Mouse (Mus musculus) layer of hippocampus, adult 9-10 months (tissue): ENCODE data around the gene Tle6.

Experiments used
- DNase-seq: peaks from one replicate; pipeline ENCODE4 v3.0.0; 2022; ENCODE audit warnings: low spot score

Gene Tle6

DNA sequence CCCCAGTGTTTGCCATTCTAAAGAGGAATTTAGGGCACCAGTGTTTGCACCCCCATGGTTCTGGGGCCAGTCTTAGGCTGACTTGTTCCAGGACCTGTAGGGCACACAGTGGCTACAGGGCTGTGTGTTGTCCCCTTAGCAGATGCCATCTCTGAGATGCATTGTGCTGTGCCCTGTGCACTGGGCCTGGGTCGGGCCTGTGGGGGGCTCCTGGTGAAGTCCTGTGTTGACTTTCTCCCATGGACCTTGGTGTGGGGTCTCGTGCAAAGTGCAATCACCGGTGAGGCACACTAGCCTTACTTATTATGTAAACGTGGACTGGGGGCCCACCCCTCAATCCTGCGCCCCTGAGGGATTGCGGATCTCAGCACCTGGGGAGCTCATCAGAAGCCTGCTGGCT, 38.5 kb downstream of the Tle6 start:
- no peak for DNase-seq

DNA sequence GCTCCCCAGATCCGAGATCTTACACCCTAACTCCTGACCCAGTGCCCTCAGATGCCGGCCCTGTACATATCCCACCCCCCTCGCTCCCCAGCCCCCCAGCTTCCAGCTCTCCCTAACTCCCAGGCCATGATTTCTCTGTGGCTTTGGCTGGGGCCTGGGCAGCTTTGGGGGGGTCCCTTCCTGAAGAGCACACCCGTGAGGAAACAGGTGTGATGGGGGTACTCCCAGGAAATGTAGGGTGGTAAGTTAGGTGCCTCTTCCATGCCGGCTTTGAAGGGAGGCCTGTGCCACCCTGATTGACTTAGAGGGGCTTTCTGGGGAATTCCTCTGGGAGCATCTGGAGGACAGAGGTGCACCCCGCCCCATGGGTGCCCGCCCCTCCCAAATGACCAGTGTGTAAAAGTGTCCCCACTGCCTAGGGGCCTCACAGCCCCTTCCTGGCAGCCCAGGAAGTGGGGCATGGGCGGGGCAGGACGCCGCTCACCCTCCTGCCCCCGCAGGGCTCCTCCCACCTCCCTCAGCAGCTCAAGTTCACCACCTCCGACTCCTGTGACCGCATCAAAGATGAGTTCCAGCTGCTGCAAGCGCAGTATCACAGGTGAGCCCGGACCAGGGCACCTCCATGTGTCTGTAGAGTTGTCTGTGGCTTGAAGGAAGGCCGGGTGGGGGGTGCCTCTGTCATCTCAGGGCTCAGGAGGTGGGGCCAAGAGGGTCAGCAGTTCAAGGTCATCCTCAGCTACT, 40.0 kb downstream of the Tle6 start:
- no peak for DNase-seq

DNA sequence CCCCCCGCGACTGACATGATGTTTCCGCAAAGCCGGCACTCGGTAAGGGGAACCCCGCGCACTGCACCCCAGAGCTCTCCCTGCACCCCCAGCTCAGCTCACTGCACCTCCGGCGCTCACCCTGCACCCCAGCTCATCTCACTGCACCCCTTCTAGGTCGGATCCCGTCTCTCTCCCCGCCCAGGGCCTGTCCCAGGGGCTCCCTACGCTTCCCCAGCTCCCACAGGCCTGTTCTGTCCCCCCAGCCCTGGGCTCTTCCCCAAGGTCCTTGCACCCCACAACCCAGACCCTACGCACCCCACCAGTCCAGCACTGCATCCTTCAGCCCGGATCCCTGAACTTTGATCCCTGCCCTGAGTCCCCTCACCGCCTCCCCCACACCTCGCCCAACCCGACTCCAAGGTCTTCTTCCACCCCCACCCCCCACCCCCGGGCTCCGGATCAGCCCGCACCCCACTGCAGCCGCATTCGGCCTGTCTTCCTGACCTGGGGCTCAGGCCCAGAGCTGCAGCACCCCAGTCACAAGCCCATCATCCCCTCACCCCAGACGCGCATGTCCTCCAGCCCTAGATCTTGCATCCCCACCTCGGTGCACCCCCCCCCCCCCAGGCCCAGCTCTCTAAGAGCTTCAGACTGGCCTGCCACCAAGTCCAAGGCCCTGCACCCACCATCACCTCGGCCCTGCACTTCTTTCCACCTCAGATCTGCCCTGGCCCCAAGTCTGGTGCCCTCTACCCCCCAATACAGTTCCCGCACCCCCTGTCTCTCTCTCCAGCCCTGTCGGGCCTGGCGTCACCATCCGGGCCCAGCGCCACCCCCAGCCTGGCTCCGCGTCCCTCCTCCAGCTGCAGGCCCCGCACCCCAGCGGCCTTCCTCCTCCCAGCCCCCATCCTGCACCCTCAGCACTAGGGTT, 41.0 kb downstream of the Tle6 start:
- no peak for DNase-seq

DNA sequence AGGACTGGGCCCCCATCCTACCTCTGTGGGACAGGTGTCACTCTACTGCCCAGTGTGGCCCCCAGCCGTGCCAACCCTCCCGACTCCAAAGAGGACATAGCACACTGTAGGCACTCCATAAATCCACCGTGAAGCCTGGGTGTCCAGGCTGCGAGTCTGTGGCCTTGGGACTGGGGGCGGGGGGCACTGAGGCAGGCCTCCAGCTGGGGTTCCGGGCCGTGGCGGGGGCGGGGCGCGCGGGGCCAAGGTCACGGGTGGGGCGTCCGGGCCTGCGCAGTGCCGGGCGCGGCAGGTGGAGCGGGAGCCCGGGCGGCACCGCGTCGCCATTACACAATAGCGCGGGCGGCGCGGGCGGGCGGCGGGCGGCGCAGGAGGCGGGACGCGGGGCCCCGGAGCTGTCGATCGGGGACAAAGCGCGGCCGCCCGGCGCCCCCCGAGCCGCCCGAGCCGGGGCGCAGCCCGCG, 41.7 kb downstream of the Tle6 start, which contains the start of gene Aes:
Aes (plus strand) TSS at position 326 of the 464 bp plus-strand sequence.
- DNase-seq, result no peak

DNA sequence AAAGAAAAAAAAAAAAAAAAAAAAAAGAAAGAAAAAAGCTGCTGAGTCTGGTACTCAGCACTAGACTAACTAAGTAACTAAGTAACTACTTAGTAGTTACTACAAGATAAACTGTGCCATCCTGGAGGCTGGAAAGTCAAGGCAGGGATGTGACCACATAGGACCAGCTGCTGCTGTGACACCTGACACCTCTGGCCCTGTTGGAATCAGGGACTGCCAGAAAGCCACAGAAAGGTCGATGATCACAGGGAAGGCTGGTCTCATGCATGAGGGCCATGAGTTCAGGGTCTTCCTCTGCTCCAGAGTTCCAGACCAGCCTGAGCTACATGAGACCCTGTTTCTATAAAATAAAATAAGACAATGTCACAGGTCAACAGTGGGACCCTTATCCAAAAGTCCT, 43.4 kb downstream of the Tle6 start:
- no peak for DNase-seq

DNA sequence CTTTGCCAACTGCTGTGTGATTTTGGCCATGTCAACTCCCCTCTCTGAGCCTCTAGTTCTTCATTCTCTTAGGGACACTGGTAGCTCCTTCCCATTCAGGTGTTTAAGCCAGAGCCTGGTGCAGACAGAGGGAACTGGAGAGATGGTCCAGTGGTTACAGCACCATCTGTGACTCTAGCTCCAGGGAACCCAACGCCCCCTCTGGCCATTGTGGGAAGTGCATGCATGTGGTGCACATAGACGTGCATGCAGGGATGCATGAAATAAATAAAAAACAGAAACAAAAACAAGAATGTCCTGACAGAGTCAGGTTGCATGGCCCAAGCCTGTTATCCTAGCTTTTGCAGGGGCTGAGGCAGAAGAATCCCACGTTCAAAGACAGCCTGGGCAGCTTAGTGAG, 44.6 kb downstream of the Tle6 start:
- DNase-seq, result no peak

DNA sequence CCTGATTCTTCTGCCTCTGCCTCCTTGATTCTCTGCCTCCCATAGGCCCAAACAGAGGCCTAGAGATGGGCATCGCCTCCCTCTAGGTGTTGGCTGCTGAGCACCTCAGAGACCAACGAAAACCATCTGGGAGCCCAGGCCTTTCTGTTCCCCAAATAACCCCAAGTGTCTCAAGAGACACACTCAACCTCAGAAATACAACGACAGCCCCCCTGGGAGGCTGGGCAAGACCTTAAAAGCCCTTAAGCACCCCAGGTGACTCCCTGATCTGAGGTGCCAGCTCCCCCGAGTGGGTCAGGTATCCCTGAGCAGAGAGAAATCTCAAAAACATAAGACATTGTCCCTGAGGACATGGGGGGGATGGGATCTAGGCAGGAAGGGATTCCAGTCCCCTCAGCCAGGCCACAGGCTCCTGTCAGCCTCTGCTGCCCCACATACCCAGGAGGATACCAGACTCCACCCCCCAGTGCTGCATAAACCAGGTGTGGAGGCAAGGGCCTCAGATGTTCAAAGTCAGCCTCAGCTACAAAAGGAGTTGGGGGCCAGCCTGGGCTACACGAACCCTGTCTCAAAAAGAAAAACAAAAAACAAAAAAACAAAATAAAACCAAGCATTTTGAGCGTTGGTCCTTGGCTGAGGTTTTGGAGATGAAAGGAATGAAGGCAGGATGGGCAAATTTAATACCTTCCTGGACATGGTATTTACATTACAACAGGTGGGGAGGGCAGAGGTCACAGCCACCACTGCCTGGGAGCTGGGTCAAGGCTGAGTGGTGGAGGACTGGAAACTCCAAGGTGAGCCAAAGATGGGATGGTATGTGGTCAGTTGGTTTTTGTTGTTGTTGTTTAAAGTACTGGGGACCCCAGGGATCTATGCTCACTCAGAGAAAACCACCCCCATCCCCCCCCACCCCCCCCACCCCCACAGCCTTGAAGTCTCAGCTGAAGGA, 46.8 kb downstream of the Tle6 start:
- no peak for DNase-seq

DNA sequence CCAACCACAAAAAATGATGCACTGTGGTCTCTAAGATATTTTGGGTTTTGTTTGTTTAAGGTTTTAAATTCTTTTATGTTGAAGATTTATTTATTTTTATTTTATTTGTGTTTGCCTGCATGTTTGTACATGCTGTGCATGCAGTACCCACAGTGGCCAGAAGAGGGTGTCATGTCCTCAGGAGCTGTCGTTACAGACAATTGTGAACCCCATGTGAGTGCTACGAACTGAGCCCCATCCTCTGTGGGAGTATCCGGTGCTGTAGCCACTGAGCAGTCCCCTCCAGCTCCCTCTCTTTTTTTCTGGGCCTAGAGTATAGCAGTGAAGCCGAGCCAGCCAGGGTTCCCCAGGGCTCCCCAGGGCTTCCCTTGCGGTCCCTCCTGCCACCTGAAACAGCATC, 47.6 kb downstream of the Tle6 start:
- no peak for DNase-seq

DNA sequence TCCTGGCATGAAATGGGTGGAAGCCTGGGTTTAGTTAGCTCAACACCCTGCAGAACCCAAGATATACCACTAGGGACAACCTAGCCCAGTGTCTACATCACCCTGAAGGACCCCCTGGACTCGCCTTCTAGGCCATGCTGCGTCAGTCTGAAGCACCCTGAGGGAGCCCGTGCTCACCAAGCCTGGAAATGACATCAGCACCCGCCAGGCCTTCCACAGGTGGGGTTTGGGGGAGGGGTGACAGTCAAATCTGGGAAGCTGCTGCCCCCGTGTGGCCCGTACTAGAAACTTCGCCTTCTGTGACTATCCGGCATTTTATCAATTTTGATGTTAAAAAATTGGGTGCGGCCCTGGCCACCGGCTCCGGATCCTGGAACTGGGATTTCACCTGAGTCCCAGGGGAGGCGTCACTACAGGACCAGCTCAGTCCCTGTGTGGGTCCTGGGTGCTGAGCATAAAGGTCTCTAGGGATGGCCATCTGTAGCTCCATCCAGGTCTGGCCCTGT, 49.2 kb downstream of the Tle6 start:
- peak; percentile 72 for DNase-seq

DNA sequence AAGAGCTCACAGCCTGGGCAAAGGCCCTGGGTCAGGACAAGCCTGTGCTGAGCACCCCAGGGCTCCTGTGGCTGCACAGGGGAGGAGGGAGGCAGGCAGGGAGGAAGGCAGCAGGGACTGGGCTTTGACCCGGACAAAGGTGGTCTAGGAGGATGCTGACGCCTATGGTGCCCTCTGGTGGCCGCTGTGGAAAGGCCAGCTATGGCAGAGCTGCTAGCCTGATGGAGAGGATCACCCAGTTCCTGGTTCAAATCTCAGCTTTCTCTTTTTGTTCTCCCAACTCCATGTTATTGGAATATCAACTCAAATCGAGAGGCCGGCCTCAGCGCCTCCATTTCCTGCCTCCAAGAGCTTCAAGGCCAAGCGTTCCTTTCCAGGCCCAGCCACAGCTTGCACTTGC, 50.6 kb downstream of the Tle6 start:
- DNase-seq, result no peak

DNA sequence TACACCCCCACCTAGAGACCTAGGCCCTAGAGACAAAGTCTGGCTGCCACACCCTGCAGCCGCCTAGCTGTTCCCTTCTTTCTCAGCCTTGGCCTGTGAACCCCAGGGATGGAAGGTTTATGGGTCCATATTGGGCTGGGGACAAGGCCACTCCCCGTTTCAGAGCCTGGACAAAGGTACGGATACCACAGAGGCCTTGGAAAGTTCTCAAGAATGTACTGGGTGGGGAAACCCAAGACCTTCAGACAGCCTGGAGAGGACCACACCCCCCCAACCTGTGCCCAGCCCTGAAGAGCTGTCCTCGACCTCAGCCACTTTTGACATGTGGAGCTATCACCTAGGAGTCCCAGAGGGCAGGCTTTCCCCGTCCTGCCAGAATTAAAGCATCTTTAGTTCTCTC, 51.9 kb downstream of the Tle6 start:
- no peak for DNase-seq

DNA sequence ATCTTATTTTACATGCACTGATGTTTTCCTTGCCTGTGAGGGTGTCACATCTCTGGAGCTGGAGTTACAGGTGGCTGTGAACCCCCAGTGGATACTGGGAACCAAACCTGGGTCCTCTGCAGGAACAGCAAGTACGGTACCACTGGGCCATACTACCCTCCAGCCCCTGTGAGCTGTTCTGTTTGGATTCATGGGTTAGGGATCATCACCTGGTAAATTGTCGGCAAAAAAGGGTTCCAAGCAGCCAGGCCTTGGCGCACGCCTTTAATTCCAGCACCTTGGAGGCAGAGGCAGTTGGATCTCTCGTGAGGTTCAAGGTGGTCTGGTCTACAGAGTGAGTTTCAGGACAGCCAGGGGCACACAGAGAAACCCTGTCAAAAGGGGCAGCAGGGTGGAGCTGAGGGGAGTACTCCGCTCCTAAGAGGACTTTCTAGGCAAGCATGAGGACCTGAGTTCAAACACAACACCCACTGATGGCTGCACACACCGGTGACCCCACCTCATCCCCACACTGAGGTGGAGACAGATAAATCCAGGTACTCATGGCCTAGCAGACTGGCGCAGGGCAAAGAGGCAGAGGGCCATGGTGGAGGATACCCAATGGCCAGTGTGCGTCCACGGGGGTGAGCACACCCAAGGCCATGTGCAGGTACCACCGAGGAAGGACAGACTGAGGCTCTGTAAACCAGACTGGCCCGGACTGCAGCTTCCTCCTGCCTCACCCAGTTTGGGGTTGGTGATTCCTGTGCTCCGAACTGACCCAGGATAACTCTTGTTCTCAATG, 53.9 kb downstream of the Tle6 start:
- DNase-seq, result no peak

DNA sequence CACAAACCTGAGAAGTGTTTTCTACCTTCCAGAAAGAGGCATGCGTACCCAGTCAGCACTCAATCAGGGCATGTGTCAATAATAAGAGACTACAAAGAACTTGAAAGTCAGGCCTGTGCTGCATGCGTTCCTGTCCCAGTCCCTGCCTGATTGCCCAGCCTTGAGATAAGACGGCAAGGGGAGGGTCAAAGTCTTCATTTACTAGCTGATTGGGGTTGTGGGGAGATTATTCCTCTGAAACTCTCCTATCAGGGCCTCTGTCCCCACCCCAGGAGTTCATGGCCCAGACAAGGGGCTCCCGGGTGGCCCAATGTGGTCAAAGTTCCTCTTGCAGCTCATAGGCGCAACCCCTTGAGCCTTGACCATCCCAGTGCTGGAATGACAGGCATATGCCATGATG, 54.5 kb downstream of the Tle6 start:
- DNase-seq, result no peak

DNA sequence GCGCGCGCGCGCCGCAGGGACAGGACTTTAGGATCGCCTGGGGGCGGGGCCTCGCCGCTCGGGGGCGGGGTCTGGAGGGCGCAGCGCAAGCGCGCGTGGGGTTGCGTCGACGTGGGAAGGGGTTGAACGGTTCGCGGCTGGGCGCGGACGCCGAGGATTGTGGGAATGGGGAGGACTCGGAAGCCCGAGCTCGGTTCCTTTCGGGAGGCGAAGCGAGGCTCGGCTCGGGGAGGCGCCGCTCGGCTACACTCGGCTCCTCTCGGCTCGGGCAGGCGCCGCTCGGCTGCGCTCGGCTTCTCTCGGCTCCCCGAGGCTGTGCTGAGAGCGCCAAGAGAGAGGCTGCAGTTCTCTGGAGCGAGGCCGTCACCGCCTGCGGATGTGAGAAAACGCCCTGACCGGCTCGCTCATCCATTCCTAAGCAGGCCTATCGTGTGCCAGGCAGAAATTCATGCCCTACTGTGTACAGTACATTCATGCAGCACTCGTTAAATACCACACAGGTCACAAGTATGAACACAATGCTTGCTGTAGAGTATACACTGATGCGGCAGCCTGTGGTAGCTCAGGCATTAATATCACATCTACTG, 55.6 kb downstream of the Tle6 start, which contains the start of gene Gna11:
Gna11 (minus strand) TSS at position 30 of the 587 bp plus-strand sequence.
- DNase-seq, result peak; percentile 95

DNA sequence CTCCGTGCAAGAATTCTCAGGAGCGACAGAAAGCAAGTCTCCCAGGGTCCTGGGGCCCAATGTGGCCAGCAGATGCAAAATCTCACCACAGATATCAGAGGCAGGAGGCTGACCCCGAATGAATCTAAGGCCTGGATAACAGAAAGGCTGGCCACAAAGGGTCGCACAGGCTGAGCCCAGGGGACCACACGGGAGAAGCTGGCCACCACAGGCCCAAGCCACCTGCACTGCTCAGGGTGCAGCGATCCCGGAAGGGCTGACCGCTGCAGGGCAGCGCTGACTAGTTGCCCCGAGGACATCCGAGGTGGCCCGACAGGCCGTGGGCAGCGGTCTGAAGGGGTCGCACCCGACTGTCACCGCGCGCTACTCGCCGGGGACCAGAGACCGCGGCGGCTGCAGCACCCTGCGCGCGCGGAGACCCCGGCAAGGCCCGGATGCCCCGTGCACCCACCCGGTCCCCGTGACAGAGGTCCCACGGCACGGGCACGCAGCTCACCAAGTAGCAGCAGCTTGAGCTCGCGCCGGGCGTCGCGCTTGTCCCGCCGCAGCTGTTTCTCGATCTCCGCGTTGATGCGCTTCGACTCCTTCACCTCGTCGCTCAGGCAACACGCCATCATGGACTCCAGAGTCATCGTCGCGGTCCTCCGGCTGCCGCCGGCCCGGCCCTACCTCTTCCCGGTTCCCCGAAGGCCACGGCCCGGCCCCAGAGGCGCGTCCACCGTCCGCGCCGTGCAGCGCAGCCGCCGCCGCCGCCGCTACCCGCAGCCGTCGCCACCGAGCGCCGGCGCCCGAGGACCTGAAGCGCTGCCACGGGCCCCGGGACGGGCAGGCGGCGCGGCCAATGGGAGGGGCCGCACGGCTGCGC, 56.3 kb downstream of the Tle6 start:
- no peak for DNase-seq

DNA sequence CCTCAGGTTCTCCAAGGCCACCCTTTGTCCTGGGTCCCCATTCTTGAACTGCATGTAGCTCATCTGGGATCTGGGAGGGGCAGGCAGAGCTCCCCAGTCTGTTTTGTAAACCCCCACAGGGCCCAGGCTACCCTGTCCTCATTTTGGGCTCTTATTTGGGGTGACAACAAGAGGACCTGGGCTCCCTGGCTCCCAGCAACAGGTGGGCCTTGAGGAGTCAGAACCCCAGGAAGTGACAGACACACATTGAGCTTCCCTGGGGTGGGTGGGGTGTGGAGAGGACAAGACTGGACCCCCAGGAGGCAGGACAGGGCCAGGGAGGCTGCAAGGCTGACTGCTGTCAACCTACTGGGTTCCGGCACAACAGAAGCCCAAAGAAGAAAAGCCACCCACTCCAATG, 57.2 kb downstream of the Tle6 start:
- DNase-seq, result no peak

DNA sequence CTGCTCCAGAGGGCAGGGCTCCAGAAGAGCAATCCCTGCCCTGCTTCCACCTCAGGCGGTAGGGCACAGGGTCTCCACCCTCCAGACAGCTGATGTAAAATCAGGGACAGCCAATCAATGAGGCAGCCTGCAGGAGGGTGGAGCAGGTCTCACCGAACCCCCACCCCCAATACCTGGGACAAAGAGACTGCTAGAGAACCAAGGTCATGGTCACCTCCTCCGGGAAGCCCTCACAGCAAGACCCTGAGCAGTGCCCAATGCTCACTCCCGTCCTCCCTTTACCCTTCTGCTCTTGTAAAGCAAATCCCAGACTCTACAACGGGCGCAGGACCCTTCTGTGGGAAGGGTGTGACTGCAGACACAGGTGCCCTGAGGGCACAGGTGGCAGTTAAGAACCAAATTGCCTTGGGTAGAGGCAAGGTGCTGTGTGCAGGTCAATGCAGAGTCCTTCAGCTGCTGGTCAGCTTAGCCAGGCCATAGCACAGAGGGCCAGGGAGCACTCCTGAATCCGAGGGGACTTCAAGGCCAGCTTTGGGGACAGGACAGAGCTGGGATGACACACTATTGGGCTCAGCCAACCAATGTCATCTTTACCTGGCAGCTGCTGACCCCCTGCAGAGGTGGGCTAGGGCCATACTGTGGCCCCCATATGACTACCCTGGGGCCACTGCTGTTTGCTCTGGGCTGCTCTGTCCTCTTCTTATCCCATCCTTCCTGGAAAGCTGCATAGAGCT, 58.0 kb downstream of the Tle6 start:
- DNase-seq, result no peak

DNA sequence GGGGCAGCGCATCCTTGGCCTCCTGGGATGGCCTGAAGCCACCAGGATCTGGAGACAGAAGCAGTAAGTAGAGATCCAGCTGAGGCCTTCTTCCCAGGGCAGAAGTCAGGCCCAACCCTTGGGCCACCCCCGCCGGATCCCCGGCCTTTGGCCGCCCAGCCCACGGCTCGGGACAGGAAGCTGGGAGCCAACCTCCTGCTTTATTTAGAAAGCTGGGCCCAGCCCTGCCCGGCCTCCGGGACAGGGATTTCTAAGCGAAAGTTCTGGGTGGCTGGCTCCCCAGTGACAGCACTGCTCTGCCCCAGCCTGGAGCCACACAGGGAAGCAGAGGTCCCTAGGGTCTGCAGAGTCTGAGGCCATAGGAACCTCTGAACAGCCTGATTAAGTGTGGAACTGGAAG, 59.1 kb downstream of the Tle6 start:
- DNase-seq, result no peak

DNA sequence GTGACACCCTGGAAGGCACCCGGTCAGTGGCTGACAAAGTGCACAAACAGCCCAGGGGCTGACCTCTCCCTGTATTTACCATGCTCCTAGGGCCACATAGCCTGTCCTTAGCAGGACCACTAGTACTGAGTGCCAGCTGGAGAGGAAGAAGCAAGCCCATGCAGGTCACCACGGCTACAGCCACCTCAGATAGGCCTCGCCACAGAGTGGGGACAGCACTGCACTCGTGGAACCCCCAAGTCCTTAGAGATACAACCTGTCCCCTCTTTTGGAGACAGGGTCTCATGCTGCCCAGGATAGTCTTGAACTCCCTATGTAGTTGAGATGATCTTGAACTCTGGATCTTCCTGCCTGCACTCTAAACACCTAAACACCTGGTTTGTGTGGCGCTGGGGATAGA, 59.5 kb downstream of the Tle6 start:
- no peak for DNase-seq
